Mouse (Mus musculus) lung, postnatal 10 days (tissue): ENCODE measurements around the gene Atmin.

Source experiments
- DNase-seq: peaks from one replicate; pipeline ENCODE4 v3.0.0; 2021

Gene Atmin

GRCm38 (mm10) chr8:116951778-116952177 lies 8.6 kb downstream of the Atmin start:
- DNase-seq, result peak; percentile 18

GRCm38 (mm10) chr8:116952428-116952827 lies 9.2 kb downstream of the Atmin start:
- DNase-seq, result no peak

- DNase-seq, result no peak
These were observed 11.2 kb downstream of the Atmin start for GRCm38 (mm10) chr8:116954415-116954814.

- no peak for DNase-seq
These were observed 26.3 kb downstream of the Atmin start for GRCm38 (mm10) chr8:116969531-116969930.

- DNase-seq, result no peak
These were observed 31.9 kb downstream of the Atmin start for GRCm38 (mm10) chr8:116975066-116975465.

GRCm38 (mm10) chr8:116975606-116976005 lies 32.4 kb downstream of the Atmin start:
- peak; percentile 25 for DNase-seq

GRCm38 (mm10) chr8:116978052-116978451 lies 34.9 kb downstream of the Atmin start:
- no peak for DNase-seq

GRCm38 (mm10) chr8:116978631-116979256 lies 35.6 kb downstream of the Atmin start, which contains the start of gene 1700030J22Rik:
Gene 1700030J22Rik, minus strand, starts transcription at chr8:116978959.
- peak; percentile 99 for DNase-seq

- DNase-seq, result peak; percentile 82
These were observed 36.9 kb downstream of the Atmin start for GRCm38 (mm10) chr8:116980117-116980516.

- DNase-seq, result no peak
These were observed 46.6 kb downstream of the Atmin start for GRCm38 (mm10) chr8:116989842-116990241.

- DNase-seq, result no peak
These were observed 48.0 kb downstream of the Atmin start for GRCm38 (mm10) chr8:116991241-116991640.

- DNase-seq, result no peak
These were observed 49.2 kb downstream of the Atmin start for GRCm38 (mm10) chr8:116992176-116992971.

- peak; percentile 100 for DNase-seq
These were observed 50.1 kb downstream of the Atmin start, which contains the start of gene Gcsh for GRCm38 (mm10) chr8:116993095-116993867. Gene Gcsh, minus strand, starts transcription at chr8:116993537.

GRCm38 (mm10) chr8:116994016-116994716 lies 51.0 kb downstream of the Atmin start:
- no peak for DNase-seq
